Mouse (Mus musculus): ENCODE measurements at regions not wholly inside any gene's neighbourhood (a gene's known extent, or its start where the extent isn't known, plus 50 kb on each side); places are given as distances from the start of the nearest gene placed in this dataset.
A peak's percentile ranks its signal among the peaks of the same experiment; 100 is the strongest.

GRCm38 (mm10) chrX:92981141-92981540, 305.1 kb upstream of the Arx start:
- Histone ChIP-seq H3K4me3 (no peak overlapping the region), H3K27ac (no peak overlapping the region)
- no peak for DNase-seq (ENCODE audit: low spot score in 2 of 2)
- no peak for TF ChIP-seq CTCF (conservative IDR thresholded peaks at IDR 0.05)

- no peak for DNase-seq (ENCODE audit: low spot score in 2 of 2)
- TF ChIP-seq CTCF (conservative IDR thresholded peaks at IDR 0.05) = no peak
- no peak overlapping the region for H3K27ac ChIP-seq
- H3K4me3 ChIP-seq = no peak overlapping the region
Measured at GRCm38 (mm10) chrX:93002236-93002976, 283.8 kb upstream of the Arx start.

DNA sequence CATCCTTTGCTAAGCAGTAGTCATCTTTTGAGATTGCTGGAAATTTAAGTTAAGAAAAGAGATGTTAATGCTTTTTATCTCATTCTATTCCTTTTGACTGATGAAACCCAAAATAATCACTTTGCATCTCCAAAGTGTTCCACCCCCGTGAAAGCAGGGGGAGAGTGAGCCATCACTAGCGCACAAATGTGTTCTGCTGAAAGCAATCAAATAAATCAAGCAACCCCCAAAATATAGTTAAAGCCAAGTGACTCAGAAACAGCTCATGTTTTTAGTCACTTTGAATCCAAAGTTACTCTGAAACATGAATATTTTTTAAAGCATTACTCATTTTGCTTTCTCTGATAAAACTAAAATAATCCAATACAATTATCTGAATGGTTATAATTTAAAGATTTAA, 279.6 kb upstream of the Arx start:
- no peak for TF ChIP-seq CTCF (conservative IDR thresholded peaks at IDR 0.05)
- DNase-seq (ENCODE audit: low spot score in 2 of 2) = peak; percentile 21 to 47
- H3K27ac ChIP-seq = no peak overlapping the region
- no peak overlapping the region for H3K4me3 ChIP-seq

DNA sequence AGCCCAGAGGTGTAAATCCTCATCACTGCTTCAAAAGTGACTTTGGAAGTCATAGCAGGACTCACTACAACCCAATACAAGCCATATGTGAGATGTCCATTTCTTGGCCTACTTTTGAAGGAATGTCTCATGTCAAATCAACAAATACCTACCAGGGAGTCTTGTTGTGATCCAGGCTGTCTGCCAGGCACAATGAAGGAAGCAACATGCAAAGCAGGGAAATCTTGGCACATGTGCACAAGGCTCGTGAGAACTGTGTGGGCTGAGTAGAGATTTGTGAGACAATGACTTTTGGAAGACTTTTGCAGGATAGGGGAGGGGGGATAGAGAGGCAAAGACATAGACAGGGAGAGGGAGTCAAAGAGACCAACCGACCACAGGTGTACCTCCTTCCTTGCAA, 274.7 kb upstream of the Arx start:
- Histone ChIP-seq H3K27ac (no peak overlapping the region), H3K4me3 (no peak overlapping the region)
- no peak for TF ChIP-seq CTCF (conservative IDR thresholded peaks at IDR 0.05)
- no peak for DNase-seq (ENCODE audit: low spot score in 2 of 2)

- H3K4me3 ChIP-seq = no peak overlapping the region
- no peak for TF ChIP-seq CTCF (conservative IDR thresholded peaks at IDR 0.05)
Measured at GRCm38 (mm10) chrX:93016391-93016790, 269.9 kb upstream of the Arx start.

GRCm38 (mm10) chrX:93041096-93041495, 245.1 kb upstream of the Arx start:
- Histone ChIP-seq H3K4me3 (no peak overlapping the region), H3K27ac (peak overlapping the region; percentile 36; the same call in 1 of the 2 replicates)
- DNase-seq (ENCODE audit: low spot score in 2 of 2) = peak; percentile 16 to 21
- TF ChIP-seq CTCF (conservative IDR thresholded peaks at IDR 0.05) = no peak

More at GRCm38 (mm10) chrX:93016391-93016790, 269.9 kb upstream of the Arx start:
- DNase-seq (ENCODE audit: low spot score in 2 of 2) = no peak
- no peak overlapping the region for H3K27ac ChIP-seq

GRCm38 (mm10) chrX:93042736-93043135, 243.5 kb upstream of the Arx start:
- peak in 1 of 2 experiments; percentile 3 for DNase-seq (ENCODE audit: low spot score in 2 of 2)
- no peak for TF ChIP-seq CTCF (conservative IDR thresholded peaks at IDR 0.05)
- Histone ChIP-seq H3K27ac (no peak overlapping the region), H3K4me3 (no peak overlapping the region)

GRCm38 (mm10) chrX:93048967-93049754, 237.1 kb upstream of the Arx start:
- H3K4me3 ChIP-seq = no peak overlapping the region
- H3K27ac ChIP-seq = no peak overlapping the region
- no peak for TF ChIP-seq CTCF (conservative IDR thresholded peaks at IDR 0.05)
- DNase-seq (ENCODE audit: low spot score in 2 of 2) = no peak

- no peak overlapping the region for H3K27ac ChIP-seq
- DNase-seq (ENCODE audit: low spot score in 2 of 2) = no peak
Measured at GRCm38 (mm10) chrX:93049755-93050143, 236.5 kb upstream of the Arx start.

GRCm38 (mm10) chrX:93059533-93059932, 226.7 kb upstream of the Arx start:
- Histone ChIP-seq H3K27ac (no peak overlapping the region), H3K4me3 (no peak overlapping the region)
- no peak for TF ChIP-seq CTCF (conservative IDR thresholded peaks at IDR 0.05)
- no peak for DNase-seq (ENCODE audit: low spot score in 2 of 2)

More at GRCm38 (mm10) chrX:93049755-93050143, 236.5 kb upstream of the Arx start:
- no peak overlapping the region for H3K4me3 ChIP-seq
- no peak for TF ChIP-seq CTCF (conservative IDR thresholded peaks at IDR 0.05)

- TF ChIP-seq CTCF (conservative IDR thresholded peaks at IDR 0.05) = no peak
- DNase-seq (ENCODE audit: low spot score in 2 of 2) = no peak
- H3K27ac ChIP-seq = 0 out of 2 replicates have a peak overlapping the region, but pooled peaks have one; percentile 7
- no peak overlapping the region for H3K4me3 ChIP-seq
Measured at GRCm38 (mm10) chrX:93068884-93069283, 217.4 kb upstream of the Arx start.

DNA sequence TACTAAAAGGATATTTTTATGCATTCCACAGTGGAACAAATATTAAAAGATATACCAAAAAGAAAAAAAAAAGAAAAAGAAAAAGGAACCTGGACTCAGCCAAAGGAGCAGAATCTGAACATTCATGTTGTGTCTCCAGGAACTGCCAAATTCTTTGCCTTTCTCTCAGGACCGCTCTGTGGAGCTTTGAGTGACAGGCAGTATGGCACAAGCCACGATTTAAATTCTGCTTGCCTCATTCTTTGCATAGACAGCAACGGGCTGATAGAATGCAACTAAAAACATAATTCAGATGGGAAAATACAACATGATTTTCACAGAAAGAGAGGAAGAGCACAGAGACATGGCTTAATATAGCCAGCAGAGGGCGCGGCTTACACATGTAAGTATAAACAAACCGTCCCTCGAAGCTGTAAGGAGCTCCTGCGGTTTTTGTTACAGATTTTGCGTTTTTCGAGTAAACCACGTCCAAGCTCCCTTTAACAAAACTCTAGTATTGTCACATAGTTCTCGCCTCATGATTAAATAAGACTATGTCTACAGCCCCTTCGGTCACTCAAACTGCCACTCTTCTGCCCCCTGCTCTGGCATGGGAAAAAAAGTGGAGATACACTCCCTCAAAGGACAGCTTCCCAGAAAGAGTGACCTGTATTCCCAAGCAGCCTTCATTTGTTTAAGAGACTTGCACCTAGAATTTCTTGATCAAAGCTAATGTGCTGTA, 216.5 kb upstream of the Arx start:
- no peak overlapping the region for H3K27ac ChIP-seq
- no peak overlapping the region; the same call in 1 of the 2 replicates for H3K4me3 ChIP-seq
- TF ChIP-seq CTCF (conservative IDR thresholded peaks at IDR 0.05) = peak; percentile 84
- peak; percentile 25 to 48 for DNase-seq (ENCODE audit: low spot score in 2 of 2)

GRCm38 (mm10) chrX:93070290-93070611, 216.0 kb upstream of the Arx start:
- TF ChIP-seq CTCF (conservative IDR thresholded peaks at IDR 0.05) = no peak

More at GRCm38 (mm10) chrX:93070290-93070611, 216.0 kb upstream of the Arx start:
- Histone ChIP-seq H3K27ac (no peak overlapping the region), H3K4me3 (no peak overlapping the region)
- no peak for DNase-seq (ENCODE audit: low spot score in 2 of 2)
